Mouse (Mus musculus) forebrain, postnatal 0 days (tissue): ENCODE results near the gene Baz1b. TPM values are rescaled to one million over a fixed set of nuclear protein-coding genes. Genes with fewer than 3 reads are reported as not detected.

ENCODE experiments used
- ATAC-seq: fragments of 200-750 bp; cut with Nextera tagmentation; 2 replicates; pipeline ENCODE4 v1.8.0; 2017; ENCODE audit warnings: mild to moderate bottlenecking, moderate library complexity
- DNase-seq: peaks from one replicate; pipeline ENCODE4 v3.0.0-alpha.2; 2015
- H3K27ac ChIP-seq: fragments of 300-500 bp; sonication (generic); 2 replicates; pipeline ENCODE4 v1.5.1; 2014; ENCODE audit warnings: low read depth, mild to moderate bottlenecking, antibody characterized with exemption, low read length, moderate library complexity, mixed read lengths
- H3K27me3 ChIP-seq: fragments of 300-500 bp; sonication (generic); 2 replicates; pipeline ENCODE4 v1.6.1; 2014; ENCODE audit warnings: mild to moderate bottlenecking, low read length, mixed read lengths; ENCODE audit not compliant: insufficient read depth
- H3K36me3 ChIP-seq: fragments of 300-500 bp; sonication (generic); 2 replicates; pipeline ENCODE4 v1.6.1; 2014; ENCODE audit warnings: mild to moderate bottlenecking, moderate library complexity; ENCODE audit not compliant: insufficient read depth
- H3K4me1 ChIP-seq: fragments of 300-500 bp; sonication (generic); 2 replicates; pipeline ENCODE4 v1.6.1; 2014; ENCODE audit warnings: antibody characterized with exemption; ENCODE audit not compliant: insufficient read depth
- H3K4me2 ChIP-seq: fragments of 300-500 bp; sonication (generic); 2 replicates; pipeline ENCODE4 v1.6.1; 2014; ENCODE audit warnings: low read depth, mild to moderate bottlenecking, moderate library complexity
- H3K4me3 ChIP-seq: fragments of 300-500 bp; sonication (generic); 2 replicates; pipeline ENCODE4 v1.5.1; 2014; ENCODE audit warnings: low read depth, low read length, mixed read lengths
- H3K9ac ChIP-seq: fragments of 300-500 bp; sonication (generic); 2 replicates; pipeline ENCODE4 v1.6.1; 2014; ENCODE audit warnings: mild to moderate bottlenecking
- H3K9me3 ChIP-seq: fragments of 300-500 bp; sonication (generic); 2 replicates; pipeline ENCODE4 v1.6.1; 2016; ENCODE audit warnings: low read length
- CTCF ChIP-seq: sonication (generic); IDR thresholded peaks from 2 replicates; pipeline ENCODE4 v1.5.1; 2016; ENCODE audit warnings: antibody characterized with exemption, control low read depth, low read depth
- WGBS: fragments of 180-500 bp; shearing (Covaris S2); extraction: QIAGEN DNeasy Blood & Tissue Kit; methylation state at CpG from one replicate; pipeline ENCODE4 v1.1.7; 2014; 5-methylcytosine and 5-hydroxymethylcytosine counted together
- polyA plus RNA-seq: library from polyadenylated mRNA; unstranded; fragments of >200 nt; fragmentation: Nextera tagmentation; extraction: Ambion mirVana; gene quantifications from 2 replicates; pipeline ENCODE4 v1.2.1, GENCODE M21; 2015
- total RNA-seq: library from RNA; depleted of rRNA; stranded (reverse); fragments of >200 nt; gene quantifications from 2 replicates; pipeline ENCODE4 v1.2.3, GENCODE M21; 2014

Gene Baz1b
- total and polyA plus RNA-seq, 2 experiments from 2014 or later: 15.0 to 51.6 TPM

DNA sequence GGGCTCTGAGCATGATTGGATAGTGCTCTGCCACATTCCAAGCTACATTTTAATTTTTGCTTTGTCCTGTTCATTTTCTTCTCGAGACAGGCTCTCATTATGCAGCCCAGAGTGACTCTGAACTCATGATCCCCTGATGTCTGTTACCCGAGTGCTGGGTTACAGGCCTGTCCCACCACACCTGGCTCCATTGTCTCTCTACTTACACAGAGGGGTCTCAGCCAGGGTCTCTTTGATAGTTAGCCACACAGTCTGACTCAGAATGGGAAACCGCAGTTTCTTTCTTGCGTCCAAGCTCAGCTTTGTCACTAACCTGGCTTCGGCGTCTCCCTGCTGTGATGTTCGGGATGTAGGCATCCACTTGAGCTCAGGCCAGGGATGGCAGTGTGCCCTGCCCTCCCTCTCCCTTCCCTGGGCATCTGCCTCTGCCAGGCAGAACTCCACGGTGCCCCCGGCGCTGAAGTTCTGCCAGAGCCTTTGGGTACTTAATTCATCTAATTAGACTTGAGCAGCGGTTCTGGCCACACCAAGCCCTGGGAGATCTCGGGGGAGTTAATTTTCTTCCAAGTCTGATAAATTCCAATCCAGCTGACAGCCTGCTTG is 84.6 kb downstream of the Baz1b start:
- DNase-seq: peak; percentile 80
- H3K4me3 ChIP-seq: no peak overlapping the region
- 19% methylated on average over 12 of the region's 12 CpGs for WGBS
- no peaks in the 10 kb centered on the region for H3K36me3 ChIP-seq
- peak; percentile 76 for ATAC-seq
- H3K27ac ChIP-seq: no peak overlapping the region
- H3K9me3 ChIP-seq: no peaks in the 10 kb centered on the region
- no peak overlapping the region for H3K9ac ChIP-seq
- no peak overlapping the region for H3K4me2 ChIP-seq
- H3K4me1 ChIP-seq: 0 out of 2 replicates have a peak, but pooled peaks cover 4% of the 10 kb centered on the region
- H3K27me3 ChIP-seq: no peaks in the 10 kb centered on the region
- TF ChIP-seq CTCF: no peak

DNA sequence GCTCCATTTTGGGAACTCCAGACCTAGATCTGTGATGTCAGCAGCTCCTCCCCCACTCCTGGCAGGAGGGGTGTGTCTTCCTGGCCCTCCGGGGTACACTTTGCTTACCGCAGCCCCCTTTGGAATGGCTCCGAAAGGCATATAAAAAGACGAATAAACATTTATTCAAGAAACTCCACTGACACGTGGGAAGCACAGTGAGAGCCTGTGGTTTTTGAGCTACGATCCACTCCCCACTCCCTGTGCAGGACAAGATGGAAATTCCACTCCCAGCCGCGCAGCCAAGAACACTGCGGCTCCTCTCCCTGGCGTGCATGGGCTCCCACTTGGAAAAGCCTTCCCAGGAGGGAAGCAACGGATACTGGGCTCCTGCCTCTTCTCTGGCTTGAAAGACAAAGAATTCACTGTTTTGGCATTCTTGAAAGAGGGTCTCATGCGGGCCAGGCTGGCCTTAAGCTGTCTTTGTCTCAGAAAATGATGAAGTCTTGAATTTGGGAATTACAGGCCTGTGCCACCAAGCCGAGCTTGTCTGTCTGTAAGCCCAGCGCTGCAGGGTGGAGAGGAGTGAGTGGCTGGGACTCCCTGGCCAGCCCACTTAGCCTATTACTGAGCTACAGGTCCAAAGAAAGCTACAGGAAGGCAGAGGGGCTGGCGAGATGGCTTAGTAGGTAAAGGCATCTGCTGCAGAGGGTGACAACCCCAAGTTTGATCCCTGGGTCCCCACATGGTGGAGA is 87.8 kb downstream of the Baz1b start:
- Histone ChIP-seq H3K4me1 (0 out of 2 replicates have a peak, but pooled peaks cover 6% of the 10 kb centered on the region), H3K4me3 (no peak overlapping the region), H3K27me3 (no peaks in the 10 kb centered on the region), H3K36me3 (no peaks in the 10 kb centered on the region), H3K4me2 (peak overlapping the region; percentile 16; the same call in 1 of the 2 replicates), H3K27ac (peak overlapping the region; percentile 54), H3K9ac (no peak overlapping the region), H3K9me3 (no peaks in the 10 kb centered on the region)
- TF ChIP-seq CTCF: no peak
- 12% methylated on average over 15 of the region's 15 CpGs for WGBS
- DNase-seq (peak; percentile 50), ATAC-seq (peak; percentile 54)

DNA sequence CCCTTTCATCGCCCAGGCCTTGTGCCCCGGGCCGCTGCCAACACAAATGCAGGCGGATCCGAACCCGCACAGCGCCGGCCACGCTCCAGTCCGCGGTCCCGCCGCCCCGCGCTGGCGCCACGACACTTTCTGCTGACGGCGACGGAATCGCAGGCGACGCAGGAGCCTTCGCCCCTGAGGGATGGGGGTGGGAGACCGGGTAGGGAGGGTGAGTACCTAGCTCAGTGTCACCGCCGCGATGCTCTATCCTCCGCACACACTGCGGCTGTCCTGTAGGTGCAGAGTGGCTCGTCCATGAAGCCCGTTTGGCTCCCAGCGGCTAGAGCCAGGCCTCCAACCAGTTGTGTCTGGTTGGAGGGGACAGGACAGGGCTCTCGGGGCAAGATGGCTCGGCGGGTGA is 89.5 kb downstream of the Baz1b start:
- Histone ChIP-seq H3K27me3 (no peaks in the 10 kb centered on the region), H3K9ac (no peak overlapping the region), H3K27ac (no peak overlapping the region), H3K4me2 (peak overlapping the region; percentile 35), H3K4me1 (0 out of 2 replicates have a peak, but pooled peaks cover 6% of the 10 kb centered on the region), H3K36me3 (no peaks in the 10 kb centered on the region), H3K4me3 (no peak overlapping the region), H3K9me3 (no peaks in the 10 kb centered on the region)
- DNase-seq: no peak
- TF ChIP-seq CTCF: no peak
- 0 out of 2 replicates have a peak, but pooled peaks have one; percentile 15 for ATAC-seq
- WGBS: 11% methylated on average over 36 of the region's 36 CpGs

DNA sequence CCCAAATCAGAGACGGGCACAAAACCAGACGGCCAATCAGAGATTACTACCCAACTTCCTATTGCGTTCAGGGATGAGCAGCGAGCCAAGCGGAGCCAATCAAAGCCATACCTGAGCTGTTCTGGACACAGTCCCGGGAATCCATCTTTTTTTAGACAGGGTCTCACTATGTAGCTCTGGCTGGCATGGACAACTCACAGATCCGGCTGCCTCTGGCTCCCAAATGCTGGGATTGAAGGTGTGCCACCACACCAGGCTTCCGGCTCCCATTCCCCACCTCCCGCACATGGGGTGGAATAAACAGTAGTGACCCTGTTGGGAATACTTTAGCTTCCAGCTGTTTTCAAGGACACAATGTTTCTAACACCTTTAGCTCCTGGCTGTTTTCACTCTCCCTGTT is 93.2 kb downstream of the Baz1b start:
- no peak overlapping the region for H3K4me2 ChIP-seq
- DNase-seq (no peak), ATAC-seq (no peak)
- no peak overlapping the region for H3K27ac ChIP-seq
- 67% methylated on average over 9 of the region's 9 CpGs for WGBS
- H3K4me1 ChIP-seq: 0 out of 2 replicates have a peak, but pooled peaks cover 6% of the 10 kb centered on the region
- no peaks in the 10 kb centered on the region for H3K36me3 ChIP-seq
- H3K9me3 ChIP-seq: no peaks in the 10 kb centered on the region
- no peak overlapping the region for H3K4me3 ChIP-seq
- no peak for TF ChIP-seq CTCF
- H3K9ac ChIP-seq: no peak overlapping the region
- no peaks in the 10 kb centered on the region for H3K27me3 ChIP-seq

- DNase-seq: no peak
- no peak for ATAC-seq
- Histone ChIP-seq H3K4me1 (no peaks in the 10 kb centered on the region), H3K27ac (no peak overlapping the region), H3K36me3 (no peaks in the 10 kb centered on the region), H3K4me2 (no peak overlapping the region), H3K9ac (no peak overlapping the region), H3K4me3 (no peak overlapping the region), H3K9me3 (no peaks in the 10 kb centered on the region), H3K27me3 (no peaks in the 10 kb centered on the region)
- WGBS: 20% methylated on average over 3 of the region's 3 CpGs
- TF ChIP-seq CTCF: no peak
Measured at GRCm38 (mm10) chr5:135285211-135285610, 98.1 kb downstream of the Baz1b start.

- WGBS: 2% methylated on average over 6 of the region's 6 CpGs
- ATAC-seq: peak; percentile 63; the same call in 1 of the 2 replicates
Measured at GRCm38 (mm10) chr5:135286185-135286584, 99.1 kb downstream of the Baz1b start.

GRCm38 (mm10) chr5:135286926-135287325 is 99.9 kb downstream of the Baz1b start:
- Histone ChIP-seq H3K4me1 (no peaks in the 10 kb centered on the region), H3K27ac (no peak overlapping the region), H3K9ac (no peak overlapping the region), H3K9me3 (no peaks in the 10 kb centered on the region), H3K4me3 (no peak overlapping the region), H3K27me3 (no peaks in the 10 kb centered on the region), H3K36me3 (no peaks in the 10 kb centered on the region), H3K4me2 (no peak overlapping the region)
- DNase-seq (no peak), ATAC-seq (no peak)
- 77% methylated on average over 5 of the region's 5 CpGs for WGBS
- no peak for TF ChIP-seq CTCF

More at GRCm38 (mm10) chr5:135286185-135286584, 99.1 kb downstream of the Baz1b start:
- DNase-seq: peak; percentile 78
- H3K9ac ChIP-seq: no peak overlapping the region
- no peak overlapping the region for H3K27ac ChIP-seq
- H3K27me3 ChIP-seq: no peaks in the 10 kb centered on the region
- no peaks in the 10 kb centered on the region for H3K36me3 ChIP-seq
- peak; percentile 91 for TF ChIP-seq CTCF
- H3K9me3 ChIP-seq: no peaks in the 10 kb centered on the region
- H3K4me2 ChIP-seq: no peak overlapping the region
- no peak overlapping the region for H3K4me3 ChIP-seq
- H3K4me1 ChIP-seq: no peaks in the 10 kb centered on the region
